Mouse (Mus musculus) heart, postnatal 0 days (tissue): ENCODE data around the gene Raver1. TPM values are rescaled to one million over a fixed set of nuclear protein-coding genes. Genes with fewer than 3 reads are reported as not detected.
A peak's percentile ranks its signal among the peaks of the same experiment; 100 is the strongest.

Experiments
- ATAC-seq: fragments of 200-750 bp; cut with Nextera tagmentation; 2 replicates; pipeline ENCODE4 v1.8.0; 2017; ENCODE audit warnings: low read depth, moderate number of reproducible peaks, moderate library complexity; ENCODE audit not compliant: insufficient read depth
- DNase-seq: peaks from one replicate; pipeline ENCODE4 v3.0.0-alpha.2; 2016; ENCODE audit warnings: low spot score
- H3K27ac ChIP-seq: fragments of 300-500 bp; sonication (generic); 2 replicates; pipeline ENCODE4 v1.5.1; 2014; ENCODE audit warnings: low read depth, mild to moderate bottlenecking
- H3K27me3 ChIP-seq: fragments of 300-500 bp; sonication (generic); 2 replicates; pipeline ENCODE4 v1.6.1; 2014; ENCODE audit warnings: low read length, mixed read lengths; ENCODE audit not compliant: control insufficient read depth, insufficient read depth
- H3K36me3 ChIP-seq: fragments of 300-500 bp; sonication (generic); replicated peaks from 2 replicates; pipeline ENCODE4 v1.6.1; 2014; ENCODE audit warnings: low read length, mixed read lengths; ENCODE audit not compliant: control insufficient read depth, insufficient read depth
- H3K4me1 ChIP-seq: fragments of 300-500 bp; sonication (generic); 2 replicates; pipeline ENCODE4 v1.6.1; 2014; ENCODE audit warnings: antibody characterized with exemption; ENCODE audit not compliant: control insufficient read depth, insufficient read depth
- H3K4me2 ChIP-seq: fragments of 300-500 bp; sonication (generic); 2 replicates; pipeline ENCODE4 v1.6.1; 2014; ENCODE audit warnings: low read depth, mild to moderate bottlenecking, low read length, moderate library complexity
- H3K4me3 ChIP-seq: fragments of 300-500 bp; sonication (generic); 2 replicates; pipeline ENCODE4 v1.5.1; 2014; ENCODE audit warnings: low read depth, low read length
- H3K9ac ChIP-seq: fragments of 300-500 bp; sonication (generic); replicated peaks from 2 replicates; pipeline ENCODE4 v1.6.1; 2014; ENCODE audit warnings: low read depth, low read length, mixed read lengths
- H3K9me3 ChIP-seq: fragments of 300-500 bp; sonication (generic); replicated peaks from 2 replicates; pipeline ENCODE4 v1.6.1; 2016; ENCODE audit warnings: low read length; ENCODE audit not compliant: control insufficient read depth
- CTCF ChIP-seq: IDR thresholded peaks from 2 replicates; pipeline ENCODE4 v1.5.1; 2016; ENCODE audit warnings: antibody characterized with exemption, control low read depth, low read depth
- EP300 ChIP-seq: IDR thresholded peaks from 2 replicates; pipeline ENCODE4 v1.6.1; 2016; ENCODE audit warnings: antibody characterized with exemption, low read depth
- WGBS: fragments of 180-500 bp; shearing (Covaris S2); extraction: QIAGEN DNeasy Blood & Tissue Kit; methylation state at CpG from one replicate; pipeline ENCODE4 v1.1.7; 2014; 5-methylcytosine and 5-hydroxymethylcytosine counted together
- polyA plus RNA-seq: library from polyadenylated mRNA; unstranded; fragments of >200 nt; fragmentation: Nextera tagmentation; extraction: Ambion mirVana; gene quantifications from 2 replicates; pipeline ENCODE4 v1.2.1, GENCODE M21; 2015
- total RNA-seq: library from RNA; depleted of rRNA; stranded (reverse); fragments of >200 nt; gene quantifications from 2 replicates; pipeline ENCODE4 v1.2.3, GENCODE M21; 2014; ENCODE audit warnings: low replicate concordance

Raver1 gene
- total and polyA plus RNA-seq, 2 experiments from 2014 or later: 15.5 to 40.8 TPM

DNA sequence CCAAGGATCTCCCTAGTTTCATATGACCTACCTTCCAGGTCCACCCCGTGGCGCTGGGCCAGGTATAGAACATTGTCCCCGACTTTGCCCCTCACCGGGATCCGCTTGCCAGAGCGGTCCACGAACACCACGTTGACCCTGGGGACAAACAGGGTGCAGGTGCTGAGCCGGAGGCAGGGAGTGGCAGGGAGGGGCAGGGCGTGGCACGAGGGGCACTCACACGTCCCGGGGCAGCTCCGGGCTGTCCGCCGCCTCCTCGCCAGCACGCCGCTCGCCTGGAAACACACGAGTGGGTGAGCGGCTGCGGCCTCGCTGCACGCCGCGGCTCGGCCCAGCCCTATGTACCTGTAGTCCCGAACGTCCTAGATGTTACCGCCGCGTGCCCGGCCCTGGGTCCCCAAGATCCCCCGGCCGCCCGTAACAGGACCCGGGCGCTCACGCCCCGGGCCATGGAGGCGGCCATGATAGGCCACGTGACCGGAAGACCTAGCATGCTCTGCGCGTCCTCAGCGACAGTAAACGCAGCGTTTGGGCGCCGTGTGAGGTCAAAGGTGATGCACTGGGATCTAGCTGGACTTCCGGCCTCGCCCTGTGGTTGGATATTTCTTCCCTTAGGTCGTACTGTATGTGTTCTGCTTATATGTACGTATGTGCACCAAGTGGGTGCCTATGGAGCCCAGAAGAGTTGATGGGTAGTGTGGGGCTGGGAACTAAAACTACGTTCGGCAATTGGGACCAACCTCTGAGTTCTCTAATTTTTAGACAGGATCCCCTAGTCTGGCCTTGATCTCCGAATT lies 18.6 kb downstream of the Raver1 start, which contains the start of the genes Gm49373 and Fdx1l:
TSS of gene Gm49373 (minus strand) at position 53 of the 797 bp plus-strand sequence.
TSS of gene Fdx1l (minus strand) at position 571 of the 797 bp plus-strand sequence.
- peak; percentile 86 for DNase-seq
- H3K9ac ChIP-seq: peak within 1 kb of the TSS; percentile 81
- no peak for TF ChIP-seq CTCF
- peak; percentile 72; the same call in 1 of the 2 replicates for TF ChIP-seq EP300
- H3K4me3 ChIP-seq: peak within 1 kb of the TSS; percentile 91
- WGBS: 2% methylated on average over 58 of the region's 58 CpGs
- H3K4me1 ChIP-seq: peaks cover 9% of the 10 kb centered on the region; the same call in 1 of the 2 replicates
- H3K27ac ChIP-seq: peak within 1 kb of the TSS; percentile 67
- H3K4me2 ChIP-seq: peak within 1 kb of the TSS; percentile 98
- H3K27me3 ChIP-seq: no peaks in the 10 kb centered on the region
- ATAC-seq: peak; percentile 95
- H3K9me3 ChIP-seq: no peaks in the 10 kb centered on the region
- peaks cover 39% of the 10 kb centered on the region for H3K36me3 ChIP-seq

DNA sequence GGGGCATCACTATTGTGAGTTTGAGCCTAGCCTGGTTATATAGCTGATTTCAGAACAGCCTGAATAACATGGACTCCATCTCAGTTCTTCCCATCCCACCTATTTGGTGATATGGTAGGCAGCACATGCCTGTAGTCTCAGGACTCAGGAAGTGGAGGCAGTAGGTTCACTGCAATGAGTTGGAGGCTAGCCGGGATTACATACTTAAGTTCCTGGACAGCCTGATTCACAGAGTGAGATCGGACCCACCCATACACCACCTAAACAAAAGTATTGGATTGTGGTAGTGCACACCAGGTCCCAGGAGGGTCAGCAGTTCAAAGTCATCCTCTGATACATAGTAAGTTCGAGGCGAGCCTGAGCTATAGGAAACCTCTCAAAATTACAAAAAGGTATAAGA lies 19.2 kb downstream of the Raver1 start:
- Histone ChIP-seq H3K4me3 (peak overlapping the region; percentile 91), H3K9ac (peak overlapping the region; percentile 81), H3K36me3 (peaks cover 37% of the 10 kb centered on the region), H3K27me3 (no peaks in the 10 kb centered on the region), H3K27ac (no peak overlapping the region), H3K9me3 (no peaks in the 10 kb centered on the region), H3K4me1 (peaks cover 9% of the 10 kb centered on the region; the same call in 1 of the 2 replicates), H3K4me2 (peak overlapping the region; percentile 98)
- ATAC-seq: no peak; the same call in 1 of the 2 replicates
- 6% methylated on average over 4 of the region's 4 CpGs for WGBS
- no peak for DNase-seq
- no peak for TF ChIP-seq CTCF
- no peak for TF ChIP-seq EP300

DNA sequence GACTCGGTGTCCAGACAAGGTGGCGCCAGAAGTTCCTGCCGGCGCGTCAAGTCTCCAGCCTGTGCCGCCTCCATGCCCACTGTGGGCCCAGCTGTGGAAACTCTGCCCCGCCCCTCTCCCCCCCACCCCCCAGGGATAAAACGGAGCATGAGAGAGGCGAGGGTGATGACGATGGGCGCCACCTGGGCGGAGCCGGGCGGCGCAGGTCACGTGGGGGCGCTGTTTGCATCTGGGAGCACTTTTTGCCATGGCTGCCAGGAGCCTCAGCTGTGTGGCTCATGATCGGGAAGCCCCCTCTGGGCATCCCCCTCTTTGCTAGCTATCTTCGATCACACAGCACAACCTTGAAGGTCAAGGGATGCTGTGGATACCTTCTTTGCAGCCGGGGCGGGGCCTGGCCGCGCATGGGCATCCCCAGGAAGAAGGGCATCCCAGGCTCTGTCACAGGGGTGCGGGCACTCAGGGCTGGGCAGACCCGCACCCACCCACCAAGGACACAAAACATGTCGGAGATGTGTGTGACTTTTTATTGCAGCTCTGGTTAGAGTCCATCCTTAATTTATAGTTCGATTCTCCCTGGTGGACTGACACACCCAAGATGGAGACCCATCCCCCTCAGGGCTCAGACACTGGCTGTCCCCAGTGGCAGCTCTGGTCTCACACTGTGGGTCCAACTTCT lies 24.7 kb downstream of the Raver1 start, which contains the start of gene Zglp1:
TSS of gene Zglp1 (minus strand) at position 88 of the 679 bp plus-strand sequence.
- H3K27ac ChIP-seq: no peak within 1 kb of the TSS
- H3K36me3 ChIP-seq: peaks cover 31% of the 10 kb centered on the region
- H3K9ac ChIP-seq: no peak within 1 kb of the TSS
- no peak within 1 kb of the TSS for H3K4me3 ChIP-seq
- 79% methylated on average over 27 of the region's 27 CpGs for WGBS
- no peaks in the 10 kb centered on the region for H3K4me1 ChIP-seq
- DNase-seq (no peak), ATAC-seq (0 out of 2 replicates have a peak, but pooled peaks have one; percentile 20)
- no peaks in the 10 kb centered on the region for H3K27me3 ChIP-seq
- no peak for TF ChIP-seq CTCF
- no peak for TF ChIP-seq EP300
- no peaks in the 10 kb centered on the region for H3K9me3 ChIP-seq
- no peak within 1 kb of the TSS for H3K4me2 ChIP-seq

DNA sequence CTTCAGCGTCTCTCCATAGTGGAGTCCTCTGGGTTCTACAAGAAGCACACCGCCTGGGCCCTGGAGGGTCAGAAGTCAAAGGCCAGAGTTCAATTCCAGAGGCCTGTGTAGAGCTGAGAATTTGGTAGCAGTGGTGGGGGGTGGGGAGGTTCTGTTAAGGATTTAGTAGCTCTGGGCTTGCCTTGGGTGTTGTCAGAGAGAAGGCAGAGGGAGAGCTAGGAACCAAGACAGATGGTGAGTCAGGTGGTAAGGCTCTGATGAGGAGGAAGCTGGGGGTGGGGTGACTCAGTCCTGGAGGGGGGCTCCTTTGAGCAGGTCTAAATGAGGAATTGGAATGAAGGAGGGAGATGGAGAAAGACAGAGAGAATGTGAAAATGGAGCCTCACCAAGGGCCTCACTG lies 28.9 kb downstream of the Raver1 start:
- H3K9me3 ChIP-seq: no peaks in the 10 kb centered on the region
- DNase-seq (no peak), ATAC-seq (no peak)
- TF ChIP-seq EP300 (no peak), CTCF (no peak)
- H3K4me2 ChIP-seq: no peak overlapping the region
- WGBS: 87% methylated on average over 2 of the region's 2 CpGs
- no peak overlapping the region for H3K9ac ChIP-seq
- no peaks in the 10 kb centered on the region for H3K27me3 ChIP-seq
- peaks cover 26% of the 10 kb centered on the region for H3K36me3 ChIP-seq
- H3K4me1 ChIP-seq: no peaks in the 10 kb centered on the region
- no peak overlapping the region for H3K4me3 ChIP-seq
- H3K27ac ChIP-seq: no peak overlapping the region

DNA sequence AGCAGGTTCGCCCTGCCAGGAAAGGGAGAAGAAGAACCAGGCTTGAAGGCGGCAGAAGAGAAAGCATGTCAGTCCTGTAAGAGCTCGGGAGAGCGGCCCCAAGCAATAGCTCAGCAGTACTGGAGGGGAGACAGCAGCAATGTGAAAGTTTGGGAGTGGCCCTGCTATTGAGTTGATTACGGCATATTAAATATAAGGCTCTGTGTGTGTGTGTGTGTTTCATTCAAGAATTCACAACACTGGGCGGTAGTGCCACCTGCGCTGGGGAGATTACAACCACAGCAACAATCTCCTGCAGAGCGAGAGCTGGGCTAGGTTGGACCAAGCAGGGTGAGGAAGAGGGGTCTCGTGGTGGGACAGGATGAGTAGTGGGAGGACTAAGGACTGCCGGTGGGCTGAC lies 40.2 kb downstream of the Raver1 start:
- H3K4me1 ChIP-seq: no peaks in the 10 kb centered on the region
- TF ChIP-seq EP300: no peak
- TF ChIP-seq CTCF: no peak
- WGBS: 58% methylated on average over 10 of the region's 10 CpGs

More for the DNA sequence above, 40.2 kb downstream of the Raver1 start:
- Histone ChIP-seq H3K9me3 (no peaks in the 10 kb centered on the region), H3K4me3 (no peak overlapping the region), H3K36me3 (no peaks in the 10 kb centered on the region), H3K27me3 (no peaks in the 10 kb centered on the region), H3K9ac (no peak overlapping the region), H3K4me2 (no peak overlapping the region), H3K27ac (no peak overlapping the region)
- ATAC-seq: no peak
- no peak for DNase-seq
